Mouse (Mus musculus): ENCODE measurements around the gene Hacd1.

Hacd1 gene

DNA sequence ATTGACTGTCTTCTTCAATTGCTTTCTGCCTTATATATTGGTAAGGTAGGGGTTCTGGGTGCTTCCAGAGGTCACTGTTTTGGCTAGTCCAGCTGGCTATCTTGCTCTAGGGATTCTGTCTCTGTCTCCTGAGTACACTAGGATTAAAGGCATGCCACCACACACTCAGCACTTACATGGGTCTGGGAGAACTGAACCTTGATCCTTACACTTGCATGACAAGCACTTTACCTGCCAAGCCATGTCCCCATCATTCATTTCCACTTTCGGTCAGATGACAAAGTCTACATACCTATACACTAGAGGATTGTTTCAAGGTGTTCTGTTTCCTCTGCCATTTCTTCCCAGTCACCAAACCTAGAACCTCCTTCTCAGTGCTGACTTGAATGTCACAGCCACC lies 50.8 kb downstream of the Hacd1 start:
- DNase-seq (ENCODE audit: low spot score in 2 of 2) = no peak

DNA sequence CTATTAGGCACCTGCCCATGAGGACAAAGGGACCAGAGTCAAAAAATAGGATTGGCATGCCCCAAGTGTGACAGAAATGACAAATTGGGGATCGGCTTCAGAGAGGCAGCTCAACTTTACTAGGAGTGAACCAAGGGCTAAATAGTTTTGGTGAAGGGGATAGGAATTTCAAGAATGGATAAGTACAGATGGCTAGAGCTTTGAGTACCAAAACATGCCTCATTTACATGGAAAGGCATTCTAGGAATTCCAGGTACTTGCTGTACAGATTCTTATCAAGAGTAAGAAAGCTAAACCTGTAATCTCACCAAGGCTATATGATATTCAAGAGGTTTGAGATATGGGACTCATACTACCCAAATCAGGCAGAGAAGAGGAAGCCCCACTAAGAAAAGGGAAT lies 95.8 kb downstream of the Hacd1 start:
- DNase-seq (ENCODE audit: low spot score in 2 of 2) = no peak

DNA sequence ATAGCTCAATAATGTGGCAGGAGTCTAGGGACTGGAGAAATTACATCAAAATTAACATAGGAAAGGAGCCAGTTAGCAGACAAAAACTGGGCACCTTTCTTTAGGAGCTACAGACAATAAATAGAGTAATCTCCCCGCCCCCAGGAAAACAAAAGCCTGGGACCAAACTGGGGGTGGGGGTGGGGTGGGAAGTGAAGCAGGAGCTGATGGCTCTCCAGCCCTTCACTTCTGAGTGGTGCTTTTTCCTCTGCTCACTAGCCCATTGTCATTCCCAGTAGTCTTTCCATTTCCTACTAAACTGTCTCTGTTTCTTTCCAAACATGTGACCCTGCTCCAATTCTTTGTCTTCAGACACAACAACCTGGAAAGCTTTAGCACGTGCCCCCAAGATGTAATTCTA lies 99.5 kb downstream of the Hacd1 start:
- DNase-seq (ENCODE audit: low spot score in 2 of 2) = no peak

DNA sequence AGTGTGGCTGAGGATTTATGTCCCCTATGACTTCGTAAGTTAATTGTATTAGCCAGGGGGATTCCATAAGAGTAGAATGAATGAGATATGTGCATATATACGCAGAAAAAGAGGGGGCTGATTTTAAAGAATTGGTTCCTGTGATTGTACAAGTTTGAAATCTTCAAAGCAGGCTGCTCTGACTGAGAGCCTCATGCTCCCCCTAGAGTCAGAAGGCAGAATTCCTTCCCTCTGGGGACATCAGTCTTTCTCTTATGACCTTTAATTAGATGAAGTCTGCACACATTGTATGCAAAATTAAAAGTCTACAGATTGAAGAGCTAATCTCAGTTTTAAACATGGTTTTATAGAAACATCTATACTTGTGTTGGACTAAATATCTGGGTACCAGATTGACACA lies 117.8 kb downstream of the Hacd1 start:
- no peak for DNase-seq (ENCODE audit: low spot score in 2 of 2)

DNA sequence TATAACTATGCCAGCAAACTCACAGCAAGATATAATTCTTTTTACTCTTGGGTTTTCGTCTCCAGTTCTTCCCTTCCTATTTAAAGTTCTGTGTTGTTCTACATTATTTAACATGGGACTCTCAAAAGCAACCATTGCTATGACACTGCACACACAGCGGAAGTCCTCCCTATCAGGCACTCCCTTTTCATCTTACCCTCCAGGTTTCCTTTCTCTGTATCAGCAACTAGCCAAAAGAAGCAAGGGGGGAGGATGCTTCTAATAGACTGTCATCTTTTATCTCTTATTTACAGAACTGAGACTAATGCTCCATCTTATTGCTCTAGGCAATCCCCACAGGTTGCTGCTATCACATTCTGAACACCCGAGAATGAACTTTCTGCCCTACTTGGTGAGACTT lies 120.6 kb downstream of the Hacd1 start:
- no peak for DNase-seq (ENCODE audit: low spot score in 2 of 2)

DNA sequence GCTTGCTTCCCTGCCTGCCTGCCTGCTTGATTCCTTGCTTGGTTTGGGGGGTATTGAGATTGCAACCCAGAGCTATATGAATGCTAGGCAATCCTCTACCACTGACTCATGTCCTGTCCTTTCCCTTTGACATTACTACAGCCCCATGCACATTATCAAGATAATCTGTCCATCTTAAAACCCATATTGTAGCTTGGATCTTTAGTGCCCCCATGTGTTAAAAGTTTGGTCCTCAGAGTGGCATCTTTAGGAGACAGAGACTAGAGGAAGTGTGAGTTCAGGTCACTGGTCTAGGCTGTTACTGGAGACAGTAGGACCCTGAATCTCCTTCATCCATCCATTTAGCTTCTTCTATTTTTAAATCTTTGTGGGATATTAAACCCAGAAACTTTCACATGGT lies 123.7 kb downstream of the Hacd1 start:
- DNase-seq (ENCODE audit: low spot score in 2 of 2) = no peak

DNA sequence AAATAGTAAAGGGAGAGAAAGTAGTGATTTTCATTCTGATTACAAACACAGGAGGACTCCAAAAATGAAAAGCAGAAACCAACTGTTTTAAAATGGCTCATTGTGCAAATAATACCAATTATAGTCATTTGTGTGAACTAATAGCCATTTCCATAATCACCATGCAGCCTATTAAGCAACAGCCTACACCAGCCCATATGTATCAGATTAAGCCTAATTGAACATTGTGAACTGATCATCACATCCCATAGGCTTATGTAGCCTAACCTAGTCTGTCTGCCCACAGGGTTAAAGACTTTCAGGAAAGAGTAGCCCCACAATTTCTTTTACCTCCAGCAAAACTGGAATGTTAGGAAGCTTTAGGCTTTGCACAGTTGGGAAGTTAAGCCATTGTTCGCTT lies 125.2 kb downstream of the Hacd1 start:
- DNase-seq (ENCODE audit: low spot score in 2 of 2) = no peak

DNA sequence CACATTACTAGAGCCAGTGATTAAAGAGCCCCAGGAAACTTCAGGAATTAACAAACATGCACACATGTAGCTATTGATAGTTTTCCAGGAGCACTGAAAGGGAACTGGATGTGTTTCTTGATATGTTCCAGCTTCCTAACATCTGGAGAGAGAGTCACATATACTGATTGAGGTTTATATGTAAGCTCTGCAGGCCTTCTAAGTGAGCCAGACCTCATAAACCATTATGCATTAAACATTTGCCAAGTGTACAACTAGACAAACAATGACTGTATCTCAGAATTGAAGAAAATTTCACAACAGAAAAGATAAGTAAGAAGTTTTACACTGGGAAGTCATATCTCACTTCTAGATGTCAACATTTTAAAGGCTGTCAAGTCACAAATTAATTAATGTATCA lies 167.4 kb downstream of the Hacd1 start:
- no peak for DNase-seq (ENCODE audit: low spot score in 2 of 2)

DNA sequence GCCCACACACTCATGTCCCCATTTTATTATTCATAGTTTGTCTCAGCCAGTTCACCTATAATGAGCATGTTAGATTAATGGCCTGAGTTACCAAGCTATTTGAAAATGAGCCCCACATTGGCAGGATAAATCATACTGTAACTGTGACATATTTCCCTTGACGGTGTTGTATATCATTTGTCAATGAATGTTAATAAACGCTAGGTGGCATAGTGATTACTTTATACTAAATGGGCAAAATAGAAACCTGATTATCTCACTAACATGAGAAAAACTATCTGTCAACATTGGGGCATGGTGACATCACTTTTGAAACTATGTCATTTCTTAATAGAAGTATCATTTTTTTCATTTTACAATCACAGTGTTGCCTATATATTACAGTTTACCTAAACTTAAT lies 198.5 kb downstream of the Hacd1 start:
- DNase-seq (ENCODE audit: low spot score in 2 of 2) = no peak

DNA sequence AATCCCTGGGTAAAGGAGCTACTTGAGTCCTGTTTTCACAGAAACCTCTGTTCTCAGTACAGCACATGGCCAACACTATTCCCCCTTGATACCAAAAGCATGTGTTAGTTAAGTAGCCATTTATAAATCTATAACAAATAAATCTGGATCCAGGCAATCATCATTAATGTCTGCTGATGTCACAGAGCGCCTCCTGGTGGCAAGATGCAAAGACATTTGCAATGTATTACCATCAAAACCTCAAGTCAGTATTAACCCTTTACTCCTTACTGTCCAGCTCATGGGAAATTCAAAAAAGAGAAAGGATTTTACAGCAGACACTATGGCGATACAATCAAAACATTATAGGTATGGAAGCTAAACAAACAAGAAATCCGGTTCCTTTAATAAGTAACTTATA lies 200.4 kb downstream of the Hacd1 start:
- DNase-seq (ENCODE audit: low spot score in 2 of 2) = no peak

DNA sequence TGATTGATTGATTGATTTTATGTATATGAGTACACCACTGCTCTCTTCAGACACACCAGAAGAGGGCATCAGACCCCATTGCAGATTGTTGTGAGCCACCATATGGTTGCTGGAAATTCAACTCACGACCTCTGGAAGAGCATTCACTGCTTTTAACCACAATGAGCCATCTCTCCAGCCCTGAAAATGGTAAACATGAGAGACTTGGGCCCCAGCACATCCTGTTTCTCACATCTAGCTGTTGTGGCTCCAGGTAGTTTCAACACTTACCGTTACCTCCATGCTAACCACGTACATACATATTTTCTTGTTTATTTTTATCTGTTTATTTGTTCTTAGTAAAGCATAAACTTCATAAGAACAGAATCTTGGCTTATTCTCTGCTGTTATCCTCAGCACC lies 219.6 kb downstream of the Hacd1 start:
- no peak for DNase-seq (ENCODE audit: low spot score in 2 of 2)

DNA sequence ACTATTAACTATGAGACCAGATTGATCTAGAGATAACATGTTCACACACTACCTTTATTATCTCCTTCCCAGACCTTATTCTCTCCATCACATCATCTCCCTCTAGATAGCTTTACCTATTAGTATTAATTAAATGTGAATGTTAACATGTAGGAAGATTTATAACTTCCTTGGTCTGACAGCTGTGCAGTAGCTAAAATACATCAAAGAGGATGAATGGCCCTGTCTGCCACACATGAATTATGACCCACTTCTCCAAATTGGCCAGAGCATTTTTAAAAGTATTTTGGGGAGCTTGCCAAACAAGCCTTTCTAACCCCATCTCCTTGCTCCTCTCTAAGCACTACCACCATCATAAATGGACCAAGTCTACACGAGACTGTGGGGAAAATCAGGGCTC lies 220.9 kb downstream of the Hacd1 start:
- no peak for DNase-seq (ENCODE audit: low spot score in 2 of 2)

DNA sequence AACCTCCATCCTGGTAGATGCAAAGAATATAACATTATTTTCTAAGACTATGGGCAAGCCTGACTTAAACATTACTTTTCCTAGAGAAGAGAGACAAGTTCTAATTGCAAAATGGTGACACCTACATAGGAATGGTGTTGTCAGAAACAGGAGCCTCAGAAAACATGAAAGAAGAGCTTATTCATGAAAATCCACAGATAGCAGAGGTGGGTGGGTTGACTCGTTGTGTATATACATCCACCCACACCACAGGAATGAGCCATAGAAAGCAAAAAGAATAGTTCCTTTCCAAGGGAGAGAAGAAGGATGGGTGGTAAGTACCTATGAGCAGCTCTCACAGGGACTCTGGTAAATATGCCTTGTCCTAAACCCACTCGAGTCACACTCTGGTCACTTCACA lies 239.3 kb downstream of the Hacd1 start:
- DNase-seq (ENCODE audit: low spot score in 2 of 2) = no peak

DNA sequence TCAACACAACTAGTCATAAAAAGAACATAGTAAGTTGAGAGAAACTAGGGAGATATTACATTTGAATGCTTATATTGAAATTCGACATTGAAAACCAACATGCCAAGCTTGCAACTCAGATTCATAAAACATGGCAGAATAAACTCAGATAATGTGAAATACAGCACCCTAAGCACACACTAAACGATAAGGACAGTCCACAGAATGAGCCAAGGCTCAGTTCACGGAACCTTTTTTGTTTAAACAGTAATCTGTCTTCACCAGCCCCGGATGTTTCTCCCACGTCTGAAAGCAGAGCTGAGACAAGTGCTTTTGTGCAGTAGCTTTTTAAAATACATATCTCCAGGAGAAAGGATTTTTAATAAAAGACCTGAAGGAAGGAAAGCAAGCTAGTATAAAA lies 247.3 kb downstream of the Hacd1 start:
- DNase-seq (ENCODE audit: low spot score in 2 of 2) = no peak

DNA sequence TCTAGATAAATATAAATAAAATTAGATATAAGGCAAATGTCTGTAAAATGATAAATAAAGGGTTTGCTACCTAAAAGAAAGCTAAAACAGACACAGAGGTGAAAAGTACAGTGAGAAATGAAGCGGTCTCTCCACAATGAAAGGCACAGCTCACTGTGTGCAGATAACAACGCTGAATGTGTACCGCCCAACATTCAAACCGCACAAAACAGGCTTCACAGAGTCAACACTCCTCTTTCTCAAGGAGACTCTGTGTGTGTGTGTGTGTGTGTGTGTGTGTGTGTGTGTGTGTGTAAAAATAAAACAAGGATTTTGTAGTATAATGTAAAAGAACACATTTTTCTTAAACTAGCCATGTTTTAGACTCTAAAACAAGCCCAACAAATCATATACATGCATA lies 247.9 kb downstream of the Hacd1 start:
- DNase-seq (ENCODE audit: low spot score in 2 of 2) = no peak

DNA sequence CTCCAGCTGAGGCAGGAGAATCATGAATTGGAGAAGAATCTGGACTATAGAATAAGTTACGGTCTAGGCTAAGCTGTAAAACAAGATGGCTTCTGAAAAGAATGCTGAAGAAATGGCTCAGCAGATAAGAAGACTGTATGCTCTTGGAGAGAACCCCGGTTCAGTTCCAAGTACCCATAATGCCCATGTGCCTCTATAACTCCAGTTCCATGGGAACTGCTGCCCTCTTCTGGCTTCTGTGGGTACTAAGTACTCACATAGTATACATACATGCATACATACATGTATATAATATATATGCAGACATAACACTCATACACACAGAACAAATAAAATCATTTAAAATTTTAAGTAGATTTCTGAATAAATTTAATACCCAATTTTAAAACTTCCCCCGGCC lies 249.8 kb downstream of the Hacd1 start:
- no peak for DNase-seq (ENCODE audit: low spot score in 2 of 2)

DNA sequence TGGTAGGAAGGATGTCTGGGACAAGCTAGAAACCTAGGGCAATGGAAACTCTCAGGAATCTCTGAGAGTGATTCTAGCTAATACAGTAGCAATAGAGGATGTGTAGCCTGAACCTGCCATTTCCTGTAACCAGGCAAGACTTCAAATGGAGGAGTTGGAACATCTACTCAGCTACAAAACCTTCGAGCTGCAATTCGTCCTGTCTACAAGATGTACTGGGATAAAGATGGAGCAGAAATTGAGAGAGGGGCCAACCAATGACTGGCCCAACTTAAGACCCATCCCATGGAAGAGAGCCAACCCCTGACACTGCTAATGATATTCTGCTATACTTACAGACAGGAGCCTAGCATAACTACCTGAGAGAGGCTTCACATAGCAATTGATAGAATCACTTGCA lies 255.3 kb downstream of the Hacd1 start:
- no peak for DNase-seq (ENCODE audit: low spot score in 2 of 2)

Measured in frontal cortex, postnatal 25 days (tissue).